ENCODE assay signal across 22 mouse cellular contexts in the genomic region with DNA sequence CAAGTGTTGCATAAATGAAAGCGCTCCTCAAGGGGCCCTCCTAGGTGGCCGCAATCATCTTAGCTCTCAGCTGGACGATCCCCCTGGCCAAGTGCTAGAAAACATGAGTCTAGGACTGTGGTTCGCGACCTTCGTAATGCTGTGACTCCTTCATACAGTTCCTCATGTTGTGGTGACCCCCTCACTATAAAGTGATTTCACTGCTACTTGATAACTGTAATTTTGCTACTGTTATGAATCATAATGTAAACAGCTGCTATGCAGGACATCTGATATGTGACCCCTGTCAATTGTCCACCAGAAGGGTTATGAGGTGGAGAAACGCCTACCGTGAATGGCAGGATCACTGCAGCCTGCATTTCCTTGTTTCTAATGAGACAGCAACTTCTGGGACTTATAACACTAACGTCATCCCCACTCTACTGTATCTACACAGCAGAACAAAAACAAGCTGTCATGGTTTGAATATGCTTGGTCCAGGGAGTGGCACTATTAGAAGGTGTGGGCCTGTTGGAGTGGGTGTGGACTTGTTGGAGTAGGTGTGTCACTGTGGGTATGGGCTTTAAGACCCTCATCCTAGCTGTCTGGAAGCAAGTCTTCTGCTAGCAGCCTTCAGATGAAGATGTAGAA. TPM values are rescaled to one million over a fixed set of nuclear protein-coding genes. Genes with fewer than 3 reads are reported as not detected.
DNase-seq lines count a peak whose midpoint lies in the region; ATAC-seq and TF ChIP-seq lines count a peak whose summit lies in the region.
"Had no signal": no experiment of that assay in that cellular context is flagged by ENCODE, and none has a peak within 500 bp of the region (broad histone marks: within the 10 kb centered on the region; RNA-seq: fewer than 3 reads in every experiment).

No protein-coding gene starts in this region.

- peak; percentile 64 for DNase-seq in midbrain, embryonic 11.5 days (ENCODE audit: low spot score, missing footprints)
- DNase-seq in stomach, postnatal 0 days (ENCODE audit: low spot score), result no peak
- DNase-seq in left cerebral cortex, adult 9 months (ENCODE audit: low spot score in 2 of 2), result no peak
- DNase-seq: adrenal gland, postnatal 10 days; adrenal gland, postnatal 36 days; cerebellum, adult 11 months; cerebellum, adult 2 months; cerebellum, adult 9-11 months; cerebellum, postnatal 25 days; gastrocnemius, postnatal 25 days; heart, adult 2 months had no signal

- WGBS in midbrain, embryonic 11.5 days, result 93% methylated on average over 9 of the region's 9 CpGs
- 94% methylated on average over 9 of the region's 9 CpGs for WGBS in midbrain, embryonic 15.5 days
- WGBS in stomach, postnatal 0 days, result 77% methylated on average over 9 of the region's 9 CpGs
- 89% methylated on average over 9 of the region's 9 CpGs for WGBS in kidney, embryonic 14.5 days

- no peak for TF ChIP-seq EP300 in stomach, postnatal 0 days (optimal IDR thresholded peaks at IDR 0.05)

- no peaks in the 10 kb centered on the region for H3K36me3 ChIP-seq in midbrain, embryonic 11.5 days (ENCODE audit: control insufficient read depth, insufficient read depth, low read length)
- peaks cover 4% of the 10 kb centered on the region; the same call in 1 of the 2 replicates for H3K36me3 ChIP-seq in midbrain, embryonic 15.5 days (replicated peaks)
- H3K36me3 ChIP-seq in stomach, postnatal 0 days (ENCODE audit: control insufficient read depth, insufficient read depth, low read length), result no peaks in the 10 kb centered on the region; the same call in 1 of the 2 replicates
- peaks cover 11% of the 10 kb centered on the region; the same call in 1 of the 2 replicates for H3K36me3 ChIP-seq in kidney, embryonic 14.5 days (ENCODE audit: control insufficient read depth, insufficient read depth, low read length)

- peaks cover 6% of the 10 kb centered on the region; the same call in 1 of the 2 replicates for H3K4me1 ChIP-seq in midbrain, embryonic 11.5 days (ENCODE audit: control insufficient read depth, insufficient read depth, low read length)
- H3K4me1 ChIP-seq in midbrain, embryonic 15.5 days, result peaks cover 12% of the 10 kb centered on the region
- peaks cover 14% of the 10 kb centered on the region for H3K4me1 ChIP-seq in brown adipose tissue, adult 24 weeks (ENCODE audit: control insufficient read depth, insufficient read depth, insufficient read length, low read length)
- no peaks in the 10 kb centered on the region; the same call in 1 of the 2 replicates for H3K4me1 ChIP-seq in stomach, postnatal 0 days (replicated peaks; ENCODE audit: control insufficient read depth, insufficient read depth)
- H3K4me1 ChIP-seq in kidney, embryonic 14.5 days (ENCODE audit: control insufficient read depth, insufficient read depth, low read length), result 0 out of 2 replicates have a peak, but pooled peaks cover 17% of the 10 kb centered on the region

- H3K4me3 ChIP-seq in midbrain, embryonic 11.5 days (ENCODE audit: low read depth, low read length), result no peak overlapping the region
- H3K4me3 ChIP-seq in midbrain, embryonic 15.5 days, result no peak overlapping the region
- no peak overlapping the region; the same call in 1 of the 2 replicates for H3K4me3 ChIP-seq in brown adipose tissue, adult 24 weeks (ENCODE audit: insufficient read depth, low read depth, low read length)
- no peak overlapping the region for H3K4me3 ChIP-seq in stomach, postnatal 0 days (ENCODE audit: low read depth, low read length)
- no peak overlapping the region for H3K4me3 ChIP-seq in kidney, embryonic 14.5 days (ENCODE audit: low read length)
- H3K4me3 ChIP-seq: embryonic facial prominence, embryonic 12.5 days; embryonic facial prominence, embryonic 15.5 days; forebrain, embryonic 15.5 days; heart, adult 2 months; hindbrain, embryonic 12.5 days; hindbrain, embryonic 15.5 days had no signal

- peaks cover 4% of the 10 kb centered on the region; the same call in 1 of the 2 replicates for H3K27me3 ChIP-seq in midbrain, embryonic 11.5 days (ENCODE audit: control insufficient read depth, insufficient read depth, low read length)
- no peaks in the 10 kb centered on the region for H3K27me3 ChIP-seq in midbrain, embryonic 15.5 days (replicated peaks)
- H3K27me3 ChIP-seq in stomach, postnatal 0 days (ENCODE audit: control insufficient read depth, insufficient read depth, low read length), result no peaks in the 10 kb centered on the region
- no peaks in the 10 kb centered on the region for H3K27me3 ChIP-seq in kidney, embryonic 14.5 days (ENCODE audit: control insufficient read depth, insufficient read depth, low read length)
- H3K27me3 ChIP-seq: embryonic facial prominence, embryonic 12.5 days; embryonic facial prominence, embryonic 15.5 days; forebrain, embryonic 15.5 days; hindbrain, embryonic 12.5 days; hindbrain, embryonic 15.5 days; Patski had no signal

- H3K27ac ChIP-seq in midbrain, embryonic 11.5 days (ENCODE audit: low read depth, low read length), result no peak overlapping the region
- no peak overlapping the region for H3K27ac ChIP-seq in midbrain, embryonic 15.5 days
- H3K27ac ChIP-seq in brown adipose tissue, adult 24 weeks (replicated peaks; ENCODE audit: low read depth, low read length), result peak overlapping the region; percentile 90
- no peak overlapping the region for H3K27ac ChIP-seq in stomach, postnatal 0 days (replicated peaks)
- H3K27ac ChIP-seq in kidney, embryonic 14.5 days (ENCODE audit: low read depth, low read length), result no peak overlapping the region
- H3K27ac ChIP-seq: embryonic facial prominence, embryonic 12.5 days; embryonic facial prominence, embryonic 15.5 days; forebrain, embryonic 15.5 days; heart, adult 2 months; hindbrain, embryonic 12.5 days; hindbrain, embryonic 15.5 days had no signal

- H3K9ac ChIP-seq in midbrain, embryonic 11.5 days (ENCODE audit: low read length), result no peak overlapping the region
- H3K9ac ChIP-seq in midbrain, embryonic 15.5 days, result no peak overlapping the region
- no peak overlapping the region for H3K9ac ChIP-seq in stomach, postnatal 0 days (ENCODE audit: low read length)
- H3K9ac ChIP-seq in kidney, embryonic 14.5 days (ENCODE audit: low read depth, low read length), result no peak overlapping the region
- H3K9ac ChIP-seq: embryonic facial prominence, embryonic 12.5 days; embryonic facial prominence, embryonic 15.5 days; forebrain, embryonic 15.5 days; hindbrain, embryonic 12.5 days; hindbrain, embryonic 15.5 days had no signal

- H3K9me3 ChIP-seq in midbrain, embryonic 11.5 days (ENCODE audit: control insufficient read depth, low read length), result no peaks in the 10 kb centered on the region
- no peaks in the 10 kb centered on the region for H3K9me3 ChIP-seq in midbrain, embryonic 15.5 days
- no peaks in the 10 kb centered on the region for H3K9me3 ChIP-seq in stomach, postnatal 0 days (ENCODE audit: control insufficient read depth, low read length)
- H3K9me3 ChIP-seq in kidney, embryonic 14.5 days (ENCODE audit: control insufficient read depth, low read length), result no peaks in the 10 kb centered on the region
- H3K9me3 ChIP-seq: embryonic facial prominence, embryonic 12.5 days; embryonic facial prominence, embryonic 15.5 days; forebrain, embryonic 15.5 days; G1E; hindbrain, embryonic 12.5 days; hindbrain, embryonic 15.5 days had no signal

- no peak for TF ChIP-seq CTCF in stomach, postnatal 0 days (IDR thresholded peaks at IDR 0.05; ENCODE audit: low read depth)

- ATAC-seq in midbrain, embryonic 11.5 days (ENCODE audit: low FRiP score), result no peak
- no peak for ATAC-seq in midbrain, embryonic 15.5 days (replicated peaks)
- ATAC-seq in stomach, postnatal 0 days (ENCODE audit: low FRiP score, low TSS enrichment), result peak; percentile 69
- ATAC-seq in kidney, embryonic 14.5 days (ENCODE audit: low FRiP score, low TSS enrichment), result no peak
- ATAC-seq: forebrain, embryonic 15.5 days; Patski had no signal

- H3K4me2 ChIP-seq in midbrain, embryonic 11.5 days, result no peak overlapping the region
- no peak overlapping the region for H3K4me2 ChIP-seq in midbrain, embryonic 15.5 days
- H3K4me2 ChIP-seq in stomach, postnatal 0 days (replicated peaks; ENCODE audit: low read depth), result no peak overlapping the region
- H3K4me2 ChIP-seq in kidney, embryonic 14.5 days (replicated peaks; ENCODE audit: low read depth, low read length), result no peak overlapping the region
- H3K4me2 ChIP-seq: embryonic facial prominence, embryonic 12.5 days; embryonic facial prominence, embryonic 15.5 days; forebrain, embryonic 15.5 days; heart, embryonic 11.5 days; hindbrain, embryonic 12.5 days; hindbrain, embryonic 15.5 days had no signal

RNA-seq across cellular contexts. Expression of gene Mcur1, which starts 3.0 kb away (rescaled TPM):
- polyA plus RNA-seq in midbrain, embryonic 11.5 days (2014; fragmentation: Nextera tagmentation; extraction: Ambion mirVana), result 10.8 and 11.2 TPM in 2 replicates
- polyA plus RNA-seq in midbrain, embryonic 15.5 days (2015; fragmentation: Nextera tagmentation; extraction: Ambion mirVana), result 6.4 and 7.2 TPM in 2 replicates
- 154 and 157 TPM in 2 replicates for polyA plus RNA-seq in brown adipose tissue, adult 24 weeks (2012; ENCODE audit: insufficient read depth, insufficient read length, missing spikeins)
- 15.6 and 18.5 TPM in 2 replicates for polyA plus RNA-seq in stomach, postnatal 0 days (2015; fragmentation: Nextera tagmentation; extraction: Ambion mirVana)
- 12.8 and 21.5 TPM in 2 replicates for polyA plus RNA-seq in kidney, embryonic 14.5 days (2014; fragmentation: Nextera tagmentation; extraction: Ambion mirVana)

RNA-seq across cellular contexts. Expression of gene Rnf182, which starts 58.5 kb away (rescaled TPM):
- 7.6 and 7.7 TPM in 2 replicates for polyA plus RNA-seq in midbrain, embryonic 11.5 days (2014; fragmentation: Nextera tagmentation; extraction: Ambion mirVana)
- 29.4 and 32.8 TPM in 2 replicates for polyA plus RNA-seq in midbrain, embryonic 15.5 days (2015; fragmentation: Nextera tagmentation; extraction: Ambion mirVana)
- 2.4 and 3.3 TPM in 2 replicates for polyA plus RNA-seq in brown adipose tissue, adult 24 weeks (2012; ENCODE audit: insufficient read depth, insufficient read length, missing spikeins)
- 0.33 and 0.38 TPM in 2 replicates for polyA plus RNA-seq in stomach, postnatal 0 days (2015; fragmentation: Nextera tagmentation; extraction: Ambion mirVana)
- 1.5 and 1.9 TPM in 2 replicates for polyA plus RNA-seq in kidney, embryonic 14.5 days (2014; fragmentation: Nextera tagmentation; extraction: Ambion mirVana)
- polyA plus RNA-seq: G1E had no signal
